Mouse (Mus musculus): ENCODE measurements around the gene Urad. TPM values are rescaled to one million over a fixed set of nuclear protein-coding genes. Genes with fewer than 3 reads are reported as not detected.
A peak's percentile ranks its signal among the peaks of the same experiment; 100 is the strongest.

Urad gene
- polyA plus RNA-seq, 1 experiment from 2014 or later = not detected

DNA sequence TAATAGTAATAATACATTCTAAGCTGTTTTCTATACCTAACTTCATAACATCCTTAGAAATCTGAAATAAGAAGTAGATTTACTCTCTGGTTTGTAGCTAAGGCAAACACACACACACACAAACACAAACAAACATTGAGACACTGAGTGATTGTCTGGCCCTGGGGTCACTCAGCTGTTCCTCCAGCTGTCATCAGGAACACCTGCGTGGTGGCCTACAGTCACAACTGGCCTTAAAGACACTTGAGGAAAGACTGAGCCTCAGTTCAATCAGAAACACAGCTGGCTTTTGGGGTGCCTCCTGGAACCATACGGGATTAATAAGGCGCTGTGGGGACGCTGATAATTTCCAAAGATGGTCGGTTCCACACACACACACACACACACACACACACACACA lies 25.0 kb downstream of the Urad start:
- Histone ChIP-seq H3K9me3 (replicated peaks; ENCODE audit: control insufficient read depth, low read length) (no peaks in the 10 kb centered on the region), H3K27ac (ENCODE audit: low read depth, low read length) (no peak overlapping the region), H3K27me3 (replicated peaks; ENCODE audit: control insufficient read depth, insufficient read depth, low read length) (peaks cover 94% of the 10 kb centered on the region), H3K36me3 (ENCODE audit: control insufficient read depth, insufficient read depth, low read length) (no peaks in the 10 kb centered on the region), H3K4me3 (ENCODE audit: low read depth, low read length) (no peak overlapping the region), H3K9ac (ENCODE audit: low read length) (no peak overlapping the region), H3K4me2 (ENCODE audit: low read length) (no peak overlapping the region), H3K4me1 (ENCODE audit: control insufficient read depth, insufficient read depth, low read length) (no peaks in the 10 kb centered on the region)
- 62% methylated on average over 5 of the region's 5 CpGs for WGBS
- DNase-seq (ENCODE audit: low spot score) (no peak), ATAC-seq (no peak)

DNA sequence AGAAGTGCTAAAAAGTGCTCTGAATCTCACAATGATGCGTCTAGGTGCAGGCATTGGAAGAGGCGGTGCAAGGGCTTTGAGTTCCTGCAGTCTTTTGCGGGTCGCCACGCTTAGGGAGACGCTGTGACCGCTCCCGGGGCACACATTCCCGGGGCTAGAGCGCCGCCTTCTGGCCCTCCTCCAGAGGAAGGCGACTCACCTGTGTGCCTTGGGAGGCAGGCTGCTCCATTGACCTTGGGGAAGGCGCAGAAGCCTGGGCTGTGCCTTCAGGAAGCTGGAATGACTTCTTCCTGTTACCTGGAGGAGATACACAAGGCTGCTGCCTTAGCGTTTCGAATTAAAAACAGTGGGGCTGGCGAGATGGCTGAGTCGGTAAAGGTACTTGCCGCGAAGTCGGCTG lies 28.1 kb downstream of the Urad start:
- DNase-seq (ENCODE audit: low spot score) (no peak), ATAC-seq (no peak)
- peaks cover 64% of the 10 kb centered on the region for H3K27me3 ChIP-seq (replicated peaks; ENCODE audit: control insufficient read depth, insufficient read depth, low read length)
- H3K9ac ChIP-seq (ENCODE audit: low read length) = no peak overlapping the region
- 13% methylated on average over 20 of the region's 20 CpGs for WGBS
- no peak overlapping the region for H3K4me2 ChIP-seq (ENCODE audit: low read length)
- H3K4me1 ChIP-seq (ENCODE audit: control insufficient read depth, insufficient read depth, low read length) = no peaks in the 10 kb centered on the region
- no peaks in the 10 kb centered on the region for H3K36me3 ChIP-seq (ENCODE audit: control insufficient read depth, insufficient read depth, low read length)
- no peaks in the 10 kb centered on the region for H3K9me3 ChIP-seq (replicated peaks; ENCODE audit: control insufficient read depth, low read length)
- H3K27ac ChIP-seq (ENCODE audit: low read depth, low read length) = no peak overlapping the region
- no peak overlapping the region for H3K4me3 ChIP-seq (ENCODE audit: low read depth, low read length)

DNA sequence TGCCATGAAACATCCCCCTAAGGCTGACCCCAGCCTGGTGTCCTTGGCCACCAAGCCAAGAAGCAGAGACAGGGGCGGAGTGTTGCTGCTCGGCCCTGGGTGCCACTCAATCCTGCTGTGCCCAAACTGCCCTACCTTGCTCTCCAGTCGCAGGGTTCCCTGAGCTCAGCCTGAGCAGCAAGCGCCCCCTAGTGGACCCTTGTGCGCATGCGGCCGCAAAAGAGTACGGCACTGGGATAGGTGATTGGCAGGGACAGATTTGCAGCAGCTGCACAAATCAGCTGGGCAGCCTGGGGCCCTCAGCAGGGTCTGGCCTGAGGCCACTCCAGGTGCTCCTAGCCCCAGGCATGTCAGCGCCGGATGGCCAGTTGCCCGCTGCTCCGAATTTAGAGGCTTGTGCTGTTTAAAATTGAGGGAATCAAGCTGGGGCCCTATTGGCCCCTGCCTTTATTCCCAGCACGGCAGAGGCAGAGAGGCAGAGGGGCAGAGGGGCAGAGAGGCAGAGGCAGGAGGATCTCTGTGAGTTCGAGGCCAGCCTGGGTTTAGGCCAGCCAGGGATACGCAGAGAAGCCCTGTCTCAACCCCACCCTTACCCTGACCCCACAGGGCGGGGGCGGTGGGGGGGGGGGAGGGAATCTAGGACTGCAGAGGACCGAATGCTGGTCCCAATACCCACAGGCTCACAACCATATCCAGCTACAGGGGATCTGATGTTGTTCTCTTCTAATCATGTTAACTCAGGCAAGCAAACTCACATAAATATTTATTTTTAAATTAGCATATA lies 28.9 kb downstream of the Urad start:
- H3K36me3 ChIP-seq (ENCODE audit: control insufficient read depth, insufficient read depth, low read length) = no peaks in the 10 kb centered on the region
- no peak overlapping the region for H3K4me2 ChIP-seq (ENCODE audit: low read length)
- no peak overlapping the region for H3K4me3 ChIP-seq (ENCODE audit: low read depth, low read length)
- H3K9me3 ChIP-seq (replicated peaks; ENCODE audit: control insufficient read depth, low read length) = no peaks in the 10 kb centered on the region
- no peak overlapping the region for H3K27ac ChIP-seq (ENCODE audit: low read depth, low read length)
- WGBS = 21% methylated on average over 18 of the region's 18 CpGs
- H3K27me3 ChIP-seq (replicated peaks; ENCODE audit: control insufficient read depth, insufficient read depth, low read length) = peaks cover 57% of the 10 kb centered on the region
- no peaks in the 10 kb centered on the region for H3K4me1 ChIP-seq (ENCODE audit: control insufficient read depth, insufficient read depth, low read length)
- H3K9ac ChIP-seq (ENCODE audit: low read length) = no peak overlapping the region
- ATAC-seq = peak; percentile 77
- peak; percentile 79 for DNase-seq (ENCODE audit: low spot score)

DNA sequence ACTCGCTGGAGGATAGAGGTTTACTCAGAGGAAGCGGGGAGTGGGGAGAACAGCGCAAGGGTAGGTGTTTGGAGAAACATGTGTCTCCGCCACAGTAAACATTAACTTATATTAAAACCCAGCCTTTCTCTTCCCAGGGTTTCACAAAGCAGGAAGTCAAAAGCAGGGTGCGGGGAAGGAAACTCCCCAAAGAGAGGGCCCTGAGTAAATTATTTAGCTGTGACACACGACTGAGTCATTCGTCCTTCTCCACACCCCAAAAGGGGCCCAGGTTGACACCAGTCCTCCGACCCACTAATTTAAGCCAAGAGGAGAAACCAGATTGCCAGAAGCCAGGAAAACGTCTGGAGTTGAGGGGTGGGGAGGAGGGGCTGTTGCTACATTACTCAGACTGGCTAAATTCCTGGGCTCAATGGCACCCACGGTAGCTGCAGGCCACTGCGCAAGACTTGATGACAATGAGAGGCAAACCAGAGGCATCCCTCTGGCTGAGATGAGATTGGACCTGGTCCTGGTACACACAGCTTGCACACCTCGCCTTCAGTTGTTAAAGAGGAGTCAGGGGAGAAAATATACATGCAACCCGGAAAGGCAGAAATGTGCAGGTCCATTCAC lies 29.6 kb downstream of the Urad start:
- Histone ChIP-seq H3K27me3 (replicated peaks; ENCODE audit: control insufficient read depth, insufficient read depth, low read length) (peaks cover 49% of the 10 kb centered on the region), H3K36me3 (ENCODE audit: control insufficient read depth, insufficient read depth, low read length) (no peaks in the 10 kb centered on the region), H3K27ac (ENCODE audit: low read depth, low read length) (no peak overlapping the region), H3K9ac (ENCODE audit: low read length) (no peak overlapping the region), H3K9me3 (replicated peaks; ENCODE audit: control insufficient read depth, low read length) (no peaks in the 10 kb centered on the region), H3K4me1 (ENCODE audit: control insufficient read depth, insufficient read depth, low read length) (no peaks in the 10 kb centered on the region), H3K4me3 (ENCODE audit: low read depth, low read length) (no peak overlapping the region), H3K4me2 (ENCODE audit: low read length) (no peak overlapping the region)
- DNase-seq (ENCODE audit: low spot score) (no peak), ATAC-seq (peak; percentile 10; the same call in 1 of the 2 replicates)
- 53% methylated on average over 13 of the region's 13 CpGs for WGBS

- H3K27ac ChIP-seq (ENCODE audit: low read depth, low read length) = no peak overlapping the region
- no peak overlapping the region for H3K4me2 ChIP-seq (ENCODE audit: low read length)
- H3K27me3 ChIP-seq (replicated peaks; ENCODE audit: control insufficient read depth, insufficient read depth, low read length) = peaks cover 43% of the 10 kb centered on the region
- H3K4me1 ChIP-seq (ENCODE audit: control insufficient read depth, insufficient read depth, low read length) = no peaks in the 10 kb centered on the region
- 40% methylated on average over 16 of the region's 16 CpGs for WGBS
- H3K9me3 ChIP-seq (replicated peaks; ENCODE audit: control insufficient read depth, low read length) = no peaks in the 10 kb centered on the region
- H3K36me3 ChIP-seq (ENCODE audit: control insufficient read depth, insufficient read depth, low read length) = no peaks in the 10 kb centered on the region
- ATAC-seq (no peak), DNase-seq (ENCODE audit: low spot score) (no peak)
- H3K9ac ChIP-seq (ENCODE audit: low read length) = no peak overlapping the region
- H3K4me3 ChIP-seq (ENCODE audit: low read depth, low read length) = no peak overlapping the region
Observed at GRCm38 (mm10) chr5:147291764-147292505, 30.3 kb downstream of the Urad start.

DNA sequence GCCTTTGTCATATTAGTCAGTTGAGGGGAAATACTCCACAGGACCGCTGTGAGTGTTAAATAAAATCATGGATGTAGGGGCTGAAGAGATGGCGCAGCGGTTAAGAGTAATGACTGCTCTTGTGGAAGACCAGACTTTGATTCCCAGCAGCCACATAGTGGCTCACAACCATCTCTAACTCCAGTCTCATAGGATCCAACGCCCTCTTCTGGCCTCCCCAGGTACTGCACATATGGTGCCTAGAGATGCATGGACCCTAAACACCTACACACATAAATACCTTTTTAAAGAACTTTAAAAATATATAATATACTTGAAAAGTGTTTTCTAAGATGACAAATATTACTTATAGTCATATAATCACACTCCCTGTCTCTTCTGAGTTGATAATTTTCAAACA lies 37.9 kb downstream of the Urad start:
- DNase-seq (ENCODE audit: low spot score) (no peak), ATAC-seq (no peak)
- 74% methylated on average over 4 of the region's 4 CpGs for WGBS
- Histone ChIP-seq H3K36me3 (ENCODE audit: control insufficient read depth, insufficient read depth, low read length) (no peaks in the 10 kb centered on the region), H3K9me3 (replicated peaks; ENCODE audit: control insufficient read depth, low read length) (no peaks in the 10 kb centered on the region), H3K4me2 (ENCODE audit: low read length) (no peak overlapping the region), H3K4me1 (ENCODE audit: control insufficient read depth, insufficient read depth, low read length) (no peaks in the 10 kb centered on the region), H3K4me3 (ENCODE audit: low read depth, low read length) (no peak overlapping the region), H3K27me3 (replicated peaks; ENCODE audit: control insufficient read depth, insufficient read depth, low read length) (peaks cover 22% of the 10 kb centered on the region), H3K27ac (ENCODE audit: low read depth, low read length) (no peak overlapping the region), H3K9ac (ENCODE audit: low read length) (no peak overlapping the region)

- H3K4me2 ChIP-seq (ENCODE audit: low read length) = no peak overlapping the region
- no peaks in the 10 kb centered on the region for H3K9me3 ChIP-seq (replicated peaks; ENCODE audit: control insufficient read depth, low read length)
- peaks cover 82% of the 10 kb centered on the region for H3K27me3 ChIP-seq (replicated peaks; ENCODE audit: control insufficient read depth, insufficient read depth, low read length)
- ATAC-seq = no peak
- H3K9ac ChIP-seq (ENCODE audit: low read length) = no peak overlapping the region
- no peak overlapping the region for H3K27ac ChIP-seq (ENCODE audit: low read depth, low read length)
- WGBS = under 1% methylated on average over 13 of the region's 13 CpGs
- no peak for DNase-seq (ENCODE audit: low spot score)
- no peak overlapping the region for H3K4me3 ChIP-seq (ENCODE audit: low read depth, low read length)
- H3K4me1 ChIP-seq (ENCODE audit: control insufficient read depth, insufficient read depth, low read length) = no peaks in the 10 kb centered on the region
- H3K36me3 ChIP-seq (ENCODE audit: control insufficient read depth, insufficient read depth, low read length) = no peaks in the 10 kb centered on the region
Observed at GRCm38 (mm10) chr5:147277547-147277925, 44.7 kb downstream of the Urad start.

GRCm38 (mm10) chr5:147276701-147277546 lies 45.3 kb downstream of the Urad start:
- H3K4me2 ChIP-seq (ENCODE audit: low read length) = no peak overlapping the region
- H3K27me3 ChIP-seq (replicated peaks; ENCODE audit: control insufficient read depth, insufficient read depth, low read length) = peaks cover 88% of the 10 kb centered on the region
- no peak overlapping the region for H3K4me3 ChIP-seq (ENCODE audit: low read depth, low read length)
- H3K9me3 ChIP-seq (replicated peaks; ENCODE audit: control insufficient read depth, low read length) = no peaks in the 10 kb centered on the region
- 1% methylated on average over 18 of the region's 18 CpGs for WGBS
- H3K27ac ChIP-seq (ENCODE audit: low read depth, low read length) = no peak overlapping the region
- no peak overlapping the region for H3K9ac ChIP-seq (ENCODE audit: low read length)
- no peak for ATAC-seq
- H3K4me1 ChIP-seq (ENCODE audit: control insufficient read depth, insufficient read depth, low read length) = no peaks in the 10 kb centered on the region
- H3K36me3 ChIP-seq (ENCODE audit: control insufficient read depth, insufficient read depth, low read length) = no peaks in the 10 kb centered on the region
- no peak for DNase-seq (ENCODE audit: low spot score)
